Mouse (Mus musculus): ENCODE measurements around the gene Podxl. TPM values are rescaled to one million over a fixed set of nuclear protein-coding genes. Genes with fewer than 3 reads are reported as not detected.
A peak's percentile ranks its signal among the peaks of the same experiment; 100 is the strongest.

Gene Podxl
- polyA plus RNA-seq (2016; fragmentation: Nextera tagmentation; extraction: Ambion mirVana): 17.2 and 20.6 TPM in 2 replicates

- H3K4me1 ChIP-seq: peaks cover 72% of the 10 kb centered on the region
- H3K4me3 ChIP-seq: peak within 1 kb of the TSS; percentile 77
- peaks cover 83% of the 10 kb centered on the region for H3K27me3 ChIP-seq (ENCODE audit: poor library complexity, severe bottlenecking)
- peak; percentile 88 for DNase-seq (ENCODE audit: extremely low spot score, low spot score)
- WGBS: under 1% methylated on average over 85 of the region's 91 CpGs
- no peaks in the 10 kb centered on the region for H3K9me3 ChIP-seq
- peak within 1 kb of the TSS; percentile 91 for H3K27ac ChIP-seq
- H3K36me3 ChIP-seq (replicated peaks): no peaks in the 10 kb centered on the region
Observed at GRCm38 (mm10) chr6:31563235-31564181, at the start of gene Podxl. Podxl (minus strand) TSS chr6:31563981.

DNA sequence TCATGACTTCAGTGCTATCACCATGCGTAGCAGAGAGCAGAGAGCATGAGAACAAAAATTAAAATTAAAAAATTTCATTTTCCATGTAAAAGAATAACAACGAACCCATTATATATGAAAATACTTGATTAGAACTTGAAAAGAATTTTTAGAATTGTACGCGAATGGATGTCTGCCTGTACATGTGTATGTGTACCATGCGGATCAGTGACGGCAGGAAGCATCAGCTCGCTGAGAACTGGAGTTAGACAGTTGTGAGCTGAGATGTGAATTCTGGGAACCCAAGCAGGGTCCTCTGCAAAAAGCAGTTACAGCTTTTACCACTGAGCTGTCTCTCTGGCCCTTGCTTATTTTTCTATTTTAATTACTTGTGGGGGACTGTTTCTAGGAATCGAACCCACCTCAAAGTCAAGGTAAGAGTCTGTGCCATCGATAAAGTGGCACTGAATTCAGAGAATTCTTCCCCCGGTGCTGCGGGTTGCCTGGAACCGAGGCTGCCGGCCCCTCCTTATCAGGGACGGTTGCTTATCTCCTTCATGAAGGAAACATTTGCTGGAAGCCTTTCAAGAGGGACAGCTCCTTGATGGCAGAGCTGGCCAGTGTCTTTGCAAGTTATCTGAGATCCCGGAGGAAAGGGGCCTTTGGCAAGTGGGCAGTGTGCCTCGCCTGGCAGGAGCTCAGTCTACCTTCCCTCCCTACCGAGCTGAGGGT lies 48.9 kb upstream of the Podxl start:
- Histone ChIP-seq H3K27me3 (ENCODE audit: poor library complexity, severe bottlenecking) (no peaks in the 10 kb centered on the region), H3K27ac (no peak overlapping the region), H3K4me1 (0 out of 2 replicates have a peak, but pooled peaks cover 7% of the 10 kb centered on the region), H3K9me3 (no peaks in the 10 kb centered on the region), H3K4me3 (no peak overlapping the region), H3K36me3 (replicated peaks) (no peaks in the 10 kb centered on the region)
- no peak for DNase-seq (ENCODE audit: extremely low spot score, low spot score)
- 87% methylated on average over 17 of the region's 17 CpGs for WGBS

GRCm38 (mm10) chr6:31606429-31606828 lies 42.6 kb upstream of the Podxl start:
- H3K4me1 ChIP-seq: peaks cover 12% of the 10 kb centered on the region

GRCm38 (mm10) chr6:31604629-31605265 lies 41.0 kb upstream of the Podxl start:
- Histone ChIP-seq H3K27ac (no peak overlapping the region), H3K4me3 (no peak overlapping the region)
- 90% methylated on average over 7 of the region's 7 CpGs for WGBS

More at GRCm38 (mm10) chr6:31606429-31606828, 42.6 kb upstream of the Podxl start:
- no peaks in the 10 kb centered on the region for H3K36me3 ChIP-seq (replicated peaks)
- 83% methylated on average over 4 of the region's 4 CpGs for WGBS
- no peak overlapping the region for H3K27ac ChIP-seq
- H3K4me3 ChIP-seq: no peak overlapping the region
- DNase-seq (ENCODE audit: extremely low spot score, low spot score): no peak
- no peaks in the 10 kb centered on the region for H3K9me3 ChIP-seq
- H3K27me3 ChIP-seq (ENCODE audit: poor library complexity, severe bottlenecking): no peaks in the 10 kb centered on the region

GRCm38 (mm10) chr6:31602489-31602888 lies 38.7 kb upstream of the Podxl start:
- 84% methylated on average over 4 of the region's 4 CpGs for WGBS
- Histone ChIP-seq H3K27ac (no peak overlapping the region), H3K36me3 (replicated peaks) (no peaks in the 10 kb centered on the region), H3K4me3 (no peak overlapping the region), H3K4me1 (peaks cover 39% of the 10 kb centered on the region), H3K9me3 (peaks cover 2% of the 10 kb centered on the region; the same call in 1 of the 2 replicates), H3K27me3 (ENCODE audit: poor library complexity, severe bottlenecking) (no peaks in the 10 kb centered on the region)
- no peak for DNase-seq (ENCODE audit: extremely low spot score, low spot score)

More at GRCm38 (mm10) chr6:31604629-31605265, 41.0 kb upstream of the Podxl start:
- H3K9me3 ChIP-seq: no peaks in the 10 kb centered on the region
- no peak for DNase-seq (ENCODE audit: extremely low spot score, low spot score)
- no peaks in the 10 kb centered on the region for H3K36me3 ChIP-seq (replicated peaks)
- H3K27me3 ChIP-seq (ENCODE audit: poor library complexity, severe bottlenecking): no peaks in the 10 kb centered on the region
- H3K4me1 ChIP-seq: peaks cover 22% of the 10 kb centered on the region

DNA sequence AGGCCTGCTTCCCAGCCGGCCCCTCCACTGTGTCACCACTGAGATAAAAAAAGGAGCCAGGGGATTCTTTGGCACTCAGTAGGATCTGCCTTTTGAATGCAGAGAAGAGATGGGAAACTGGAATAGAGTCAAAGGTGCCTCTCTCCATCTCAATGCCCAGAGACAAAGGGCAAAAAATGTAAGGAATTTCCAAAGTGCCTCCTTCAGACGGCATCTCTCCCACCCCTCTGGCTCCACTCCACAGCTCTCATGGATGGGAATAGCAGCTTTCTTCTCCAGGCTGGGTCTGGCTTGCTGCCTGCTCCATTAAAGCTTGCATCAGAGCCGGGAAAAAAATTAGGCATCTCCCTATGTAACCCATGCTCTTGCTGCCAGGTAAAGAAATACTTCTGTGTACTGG lies 37.4 kb upstream of the Podxl start:
- WGBS: 15% methylated on average over 3 of the region's 3 CpGs
- Histone ChIP-seq H3K4me1 (peaks cover 53% of the 10 kb centered on the region), H3K36me3 (replicated peaks) (no peaks in the 10 kb centered on the region), H3K27me3 (ENCODE audit: poor library complexity, severe bottlenecking) (no peaks in the 10 kb centered on the region), H3K27ac (peak overlapping the region; percentile 68), H3K9me3 (peaks cover 2% of the 10 kb centered on the region; the same call in 1 of the 2 replicates), H3K4me3 (no peak overlapping the region)
- no peak for DNase-seq (ENCODE audit: extremely low spot score, low spot score)

DNA sequence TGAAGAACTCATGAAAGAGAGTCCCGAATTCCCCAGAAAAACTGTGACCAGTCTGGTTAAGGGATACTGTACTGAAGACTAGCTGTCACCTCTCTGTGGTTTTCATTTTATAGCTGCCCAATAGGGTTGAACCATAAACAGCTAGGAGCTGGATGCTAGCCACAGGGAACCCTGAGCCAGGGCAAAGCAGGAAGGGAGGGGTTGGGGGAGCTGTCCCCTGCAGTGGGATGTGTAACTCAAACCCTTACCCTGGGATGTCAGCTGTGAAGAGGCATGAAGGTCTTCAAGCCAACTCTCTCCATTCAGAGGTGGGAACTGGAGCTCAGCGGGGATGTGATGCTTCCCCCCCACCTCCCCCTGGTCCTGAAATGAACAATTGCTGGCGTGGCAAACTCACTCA lies 36.1 kb upstream of the Podxl start:
- Histone ChIP-seq H3K27ac (peak overlapping the region; percentile 77), H3K36me3 (replicated peaks) (no peaks in the 10 kb centered on the region), H3K27me3 (ENCODE audit: poor library complexity, severe bottlenecking) (no peaks in the 10 kb centered on the region), H3K9me3 (peaks cover 2% of the 10 kb centered on the region; the same call in 1 of the 2 replicates), H3K4me3 (no peak overlapping the region), H3K4me1 (peaks cover 57% of the 10 kb centered on the region)
- no peak for DNase-seq (ENCODE audit: extremely low spot score, low spot score)
- WGBS: 42% methylated on average over 3 of the region's 3 CpGs

DNA sequence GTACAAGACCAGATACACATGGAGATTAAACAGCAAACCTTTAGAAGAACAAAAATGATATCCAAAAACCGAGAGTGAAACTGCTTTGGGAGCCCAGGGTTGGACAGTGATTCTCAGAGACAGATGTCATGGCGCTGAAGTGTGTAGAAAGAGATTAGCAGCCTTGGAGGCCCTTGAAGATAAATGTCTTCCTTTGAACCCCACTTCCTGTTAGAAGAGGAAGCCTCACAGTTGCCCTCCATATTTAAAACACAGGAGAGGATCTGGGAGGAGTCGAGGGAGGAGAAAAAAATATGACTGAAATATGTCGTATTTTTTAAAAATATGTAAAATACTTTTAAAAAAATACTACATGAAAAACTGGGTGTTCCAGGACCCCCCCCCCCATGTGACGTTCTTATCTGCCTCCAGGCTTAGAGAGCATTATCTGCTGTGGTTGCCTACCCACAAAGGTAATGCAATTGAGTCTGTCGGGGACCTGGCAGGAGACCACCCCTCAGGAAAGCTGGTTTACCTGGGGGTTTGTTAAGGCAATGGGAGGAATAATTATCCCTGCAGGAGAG lies 34.6 kb upstream of the Podxl start:
- Histone ChIP-seq H3K27ac (peak overlapping the region; percentile 89; the same call in 1 of the 2 replicates), H3K4me3 (no peak overlapping the region), H3K36me3 (replicated peaks) (no peaks in the 10 kb centered on the region), H3K4me1 (peaks cover 57% of the 10 kb centered on the region), H3K9me3 (peaks cover 2% of the 10 kb centered on the region; the same call in 1 of the 2 replicates), H3K27me3 (ENCODE audit: poor library complexity, severe bottlenecking) (no peaks in the 10 kb centered on the region)
- 70% methylated on average over 6 of the region's 6 CpGs for WGBS
- no peak for DNase-seq (ENCODE audit: extremely low spot score, low spot score)

GRCm38 (mm10) chr6:31597136-31597460 lies 33.3 kb upstream of the Podxl start:
- WGBS: 34% methylated on average over 4 of the region's 4 CpGs
- peak overlapping the region; percentile 89 for H3K27ac ChIP-seq
- peaks cover 2% of the 10 kb centered on the region; the same call in 1 of the 2 replicates for H3K9me3 ChIP-seq
- peak overlapping the region; percentile 29 for H3K4me3 ChIP-seq
- H3K4me1 ChIP-seq: peaks cover 64% of the 10 kb centered on the region
- no peaks in the 10 kb centered on the region for H3K36me3 ChIP-seq (replicated peaks)
- DNase-seq (ENCODE audit: extremely low spot score, low spot score): no peak
- no peaks in the 10 kb centered on the region for H3K27me3 ChIP-seq (ENCODE audit: poor library complexity, severe bottlenecking)

DNA sequence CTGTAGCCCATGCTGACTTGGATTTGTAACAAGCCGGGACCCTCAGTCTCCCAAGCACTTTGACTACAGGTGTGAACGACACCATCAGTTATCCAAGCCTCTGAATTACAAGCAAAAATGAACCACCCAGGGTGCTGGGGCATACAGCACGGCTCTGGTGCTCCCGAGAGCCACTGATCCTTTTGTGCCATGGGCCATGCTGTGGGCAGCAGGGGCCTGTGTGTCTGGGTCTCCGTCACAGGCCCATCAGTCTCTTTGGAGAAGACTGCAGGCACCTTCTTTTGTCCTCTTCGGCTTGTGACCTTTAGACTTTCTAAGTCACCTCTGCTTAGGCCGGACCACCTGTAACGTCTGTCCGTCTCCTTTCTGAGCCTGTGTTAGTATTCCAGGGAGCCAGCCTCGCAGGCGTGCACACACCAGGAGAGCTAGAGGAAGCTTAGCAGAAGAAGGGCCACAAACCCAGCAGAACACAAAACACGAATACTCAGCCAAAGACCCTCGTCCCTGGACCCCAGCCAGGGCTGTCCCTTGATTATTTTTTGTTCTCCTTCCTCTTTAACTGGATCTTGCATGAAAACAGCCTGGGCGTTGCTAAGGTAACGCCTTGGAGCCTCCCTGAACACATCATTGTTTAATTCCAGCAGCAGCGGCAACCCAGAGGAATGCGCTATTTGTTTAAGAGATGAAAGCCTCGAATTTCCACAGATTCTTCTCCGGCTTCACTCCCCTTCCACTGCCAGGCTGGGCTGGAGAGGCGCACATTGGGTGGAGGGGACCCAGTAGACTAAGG lies 32.8 kb upstream of the Podxl start:
- Histone ChIP-seq H3K4me1 (peaks cover 63% of the 10 kb centered on the region), H3K27ac (peak overlapping the region; percentile 89), H3K4me3 (peak overlapping the region; percentile 29), H3K27me3 (ENCODE audit: poor library complexity, severe bottlenecking) (no peaks in the 10 kb centered on the region), H3K9me3 (peaks cover 2% of the 10 kb centered on the region; the same call in 1 of the 2 replicates), H3K36me3 (replicated peaks) (no peaks in the 10 kb centered on the region)
- 13% methylated on average over 20 of the region's 20 CpGs for WGBS
- DNase-seq (ENCODE audit: extremely low spot score, low spot score): peak; percentile 80

DNA sequence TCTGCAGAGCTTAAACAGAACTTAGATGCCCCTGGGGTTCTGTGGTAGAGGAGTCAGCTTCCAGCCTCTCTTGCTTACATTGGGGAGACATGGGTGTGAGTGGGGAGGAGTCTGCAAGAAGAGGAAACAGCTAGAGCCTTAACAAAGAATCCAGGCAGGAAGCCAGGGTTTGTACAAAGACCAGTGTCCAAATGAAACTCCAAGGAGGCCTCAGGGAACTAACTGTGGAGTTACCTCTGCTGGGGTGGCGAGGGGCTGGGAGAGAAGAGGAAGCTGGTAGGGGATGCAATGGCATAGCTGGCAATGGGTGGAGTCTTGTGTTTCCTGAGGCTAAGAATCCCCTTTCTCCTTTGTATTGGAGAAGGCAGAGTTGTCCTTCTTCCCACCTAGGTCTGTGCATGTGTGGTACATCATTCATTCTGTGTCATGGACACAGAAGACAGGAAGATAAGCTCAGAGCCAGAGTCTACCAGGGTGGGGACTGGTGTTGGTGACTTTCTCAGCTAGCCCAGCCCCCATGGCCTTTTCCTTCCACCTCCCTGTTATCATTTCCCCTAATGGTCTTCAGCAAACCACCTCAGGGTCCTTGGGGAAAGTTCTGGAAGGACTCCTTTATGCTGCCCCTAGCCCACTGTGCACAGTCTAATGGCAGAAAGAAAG lies 28.9 kb upstream of the Podxl start:
- Histone ChIP-seq H3K27ac (peak overlapping the region; percentile 31), H3K4me3 (no peak overlapping the region), H3K27me3 (ENCODE audit: poor library complexity, severe bottlenecking) (no peaks in the 10 kb centered on the region), H3K36me3 (replicated peaks) (no peaks in the 10 kb centered on the region), H3K4me1 (peaks cover 32% of the 10 kb centered on the region), H3K9me3 (no peaks in the 10 kb centered on the region)
- DNase-seq (ENCODE audit: extremely low spot score, low spot score): no peak
- WGBS: 81% methylated on average over 1 of the region's 1 CpGs
